Mouse (Mus musculus) liver, embryonic 14.5 days (tissue): ENCODE data around the gene Uqcc2. TPM values are rescaled to one million over a fixed set of nuclear protein-coding genes. Genes with fewer than 3 reads are reported as not detected.

Experiments used
- ATAC-seq: fragments of 200-750 bp; cut with Nextera tagmentation; 2 replicates; pipeline ENCODE4 v1.8.0; 2017; ENCODE audit warnings: moderate number of reproducible peaks, mild to moderate bottlenecking, moderate library complexity; ENCODE audit not compliant: insufficient read depth
- DNase-seq, 3 experiments: peaks; one replicate each; pipeline ENCODE4 v3.0.0-alpha.2; 2012 to 2013; ENCODE audit warnings: low read depth in 3 of 3, low spot score in 3 of 3
- H3K27ac ChIP-seq: fragments of 300-500 bp; sonication (generic); 2 replicates; pipeline ENCODE4 v1.5.1; 2014; ENCODE audit warnings: moderate library complexity, mild to moderate bottlenecking, control low read depth, inconsistent platforms
- H3K27me3 ChIP-seq: fragments of 300-500 bp; sonication (generic); 2 replicates; pipeline ENCODE4 v1.6.1; 2014; ENCODE audit warnings: mild to moderate bottlenecking, low read length, moderate library complexity; ENCODE audit not compliant: control insufficient read depth, insufficient read depth
- H3K36me3 ChIP-seq: fragments of 300-500 bp; sonication (generic); replicated peaks from 2 replicates; pipeline ENCODE4 v1.6.1; 2014; ENCODE audit warnings: low read depth; ENCODE audit not compliant: control insufficient read depth, insufficient read depth
- H3K4me1 ChIP-seq, 2 experiments: fragments of 200-500 bp in 1 of 2; fragments of 300-500 bp in 1 of 2; sonication (generic) in 1 of 2; replicated peaks; 2 replicates each; pipeline ENCODE4 v1.6.1; 2012 to 2014; ENCODE audit warnings: antibody characterized with exemption in 1 of 2, inconsistent platforms in 1 of 2, low read length in 1 of 2; ENCODE audit not compliant: control insufficient read depth in 2 of 2, insufficient read depth in 2 of 2
- H3K4me2 ChIP-seq: fragments of 300-500 bp; sonication (generic); 2 replicates; pipeline ENCODE4 v1.6.1; 2014; ENCODE audit warnings: low read depth, mild to moderate bottlenecking, control low read depth, moderate library complexity
- H3K4me3 ChIP-seq, 2 experiments: fragments of 200-500 bp in 1 of 2; fragments of 300-500 bp in 1 of 2; sonication (generic) in 1 of 2; 2 replicates each; pipeline ENCODE4 v1.5.1; 2012 to 2014; ENCODE audit warnings: low read depth in 2 of 2, low read length in 2 of 2, mild to moderate bottlenecking in 2 of 2, control low read depth in 1 of 2, inconsistent platforms in 1 of 2, moderate library complexity in 1 of 2; ENCODE audit not compliant: insufficient read depth in 1 of 2
- H3K9ac ChIP-seq: fragments of 300-500 bp; sonication (generic); replicated peaks from 2 replicates; pipeline ENCODE4 v1.6.1; 2014; ENCODE audit warnings: mild to moderate bottlenecking, control low read depth, moderate library complexity
- H3K9me3 ChIP-seq: fragments of 300-500 bp; sonication (generic); 2 replicates; pipeline ENCODE4 v1.6.1; 2016; ENCODE audit warnings: low read length, mixed read lengths; ENCODE audit not compliant: control insufficient read depth
- CTCF ChIP-seq: IDR thresholded peaks from 2 replicates; pipeline ENCODE4 v1.5.1; 2016; ENCODE audit warnings: antibody characterized with exemption, low read depth, control low read depth
- EP300 ChIP-seq: IDR thresholded peaks from 2 replicates; pipeline ENCODE4 v1.6.1; 2016; ENCODE audit warnings: antibody characterized with exemption, low read depth
- WGBS: fragments of 180-500 bp; shearing (Covaris S2); extraction: QIAGEN DNeasy Blood & Tissue Kit; methylation state at CpG from one replicate; pipeline ENCODE4 v1.1.7; 2014; ENCODE audit not compliant: insufficient replicate concordance; 5-methylcytosine and 5-hydroxymethylcytosine counted together
- microRNA-seq: library from miRNA; unstranded; fragments of <30 nt; microRNA quantifications from one replicate; pipeline ENCODE4, GENCODE M21; 2016
- polyA plus RNA-seq, 2 experiments: library from polyadenylated mRNA; depleted of rRNA in 1 of 2; stranded (reverse) in 1 of 2; unstranded in 1 of 2; fragments of >200 nt; fragmentation: Nextera tagmentation in 1 of 2; extraction: Ambion mirVana in 1 of 2; gene quantifications; 2 replicates each; pipeline versions ENCODE4 v1.2.1 to v1.2.3; 2012 to 2014

The Uqcc2 gene
- polyA plus RNA-seq, 2 experiments, result 129 to 208 TPM

DNA sequence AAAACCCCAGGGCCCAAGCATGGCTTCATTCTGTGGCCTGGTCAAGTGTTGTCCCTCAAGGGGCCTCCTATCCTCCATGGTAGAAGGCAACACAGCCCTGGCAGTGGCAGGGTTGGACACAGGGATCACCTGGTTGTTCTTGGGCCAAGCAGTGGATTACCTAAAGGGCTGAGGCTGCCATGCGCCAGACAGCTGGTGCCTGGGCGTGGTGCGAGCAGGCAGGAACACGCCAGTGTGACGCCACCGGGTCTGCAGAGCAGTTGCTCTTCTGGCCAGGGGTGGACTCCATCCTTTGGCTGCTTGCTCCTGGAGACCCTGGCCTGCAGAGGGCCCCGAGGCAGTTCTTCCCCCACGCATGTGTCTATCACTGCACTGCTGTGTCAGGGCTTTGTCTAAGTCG is 59.9 kb downstream of the Uqcc2 start:
- DNase-seq, result no peak
- no peaks in the 10 kb centered on the region; the same call in 1 of the 2 replicates for H3K9me3 ChIP-seq
- peaks cover 0 to 2% of the 10 kb centered on the region in 2 experiments; a peak in 1 of 4 replicates for H3K4me1 ChIP-seq
- 54% methylated on average over 9 of the region's 9 CpGs for WGBS
- no peak overlapping the region for H3K27ac ChIP-seq
- no peak overlapping the region for H3K4me2 ChIP-seq
- TF ChIP-seq CTCF (no peak), EP300 (no peak)
- no peak for ATAC-seq
- H3K9ac ChIP-seq, result no peak overlapping the region
- H3K27me3 ChIP-seq, result no peaks in the 10 kb centered on the region
- no peak overlapping the region for H3K4me3 ChIP-seq
- H3K36me3 ChIP-seq, result no peaks in the 10 kb centered on the region

DNA sequence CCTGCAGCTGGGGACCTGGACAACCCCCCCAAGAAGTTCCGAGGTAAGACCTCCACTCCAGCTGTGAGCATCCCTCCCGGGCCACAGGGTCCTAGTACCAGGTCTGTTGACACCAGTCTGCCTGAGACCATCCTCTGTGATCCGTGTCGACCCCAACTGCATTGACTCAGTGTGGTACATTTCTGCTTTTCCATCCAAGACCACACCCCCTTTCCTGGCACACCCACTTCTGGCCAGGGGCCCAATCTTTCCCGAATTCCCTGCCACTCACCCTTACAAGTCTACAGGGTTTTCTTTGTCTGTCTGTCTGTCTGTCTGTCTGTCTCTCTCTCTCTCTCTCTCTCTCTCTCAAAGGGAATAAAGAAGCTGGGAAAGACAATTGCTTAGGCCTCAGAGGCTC is 60.6 kb downstream of the Uqcc2 start:
- TF ChIP-seq CTCF (no peak), EP300 (no peak)
- no peak for DNase-seq
- 65% methylated on average over 5 of the region's 5 CpGs for WGBS
- Histone ChIP-seq H3K9ac (no peak overlapping the region), H3K4me1 (peaks cover 0 to 2% of the 10 kb centered on the region in 2 experiments; a peak in 1 of 4 replicates), H3K9me3 (no peaks in the 10 kb centered on the region; the same call in 1 of the 2 replicates), H3K4me2 (no peak overlapping the region), H3K36me3 (no peaks in the 10 kb centered on the region), H3K4me3 (no peak overlapping the region), H3K27ac (no peak overlapping the region), H3K27me3 (no peaks in the 10 kb centered on the region)
- no peak for ATAC-seq

Small RNAs within 50 kb of the gene (microRNA-seq; reads per million reads assigned to microRNA genes)
- not detected for gene Mir7677

Other genes with a start within 250 kb of the Uqcc2 start
- 12.2 and 13.8 TPM in 2 replicates for gene Kifc5b, start 216.8 kb downstream of the Uqcc2 start, polyA plus RNA-seq (2012; rRNA removed)
- 2.7 and 3.3 TPM in 2 replicates for gene Kifc5b, start 216.8 kb downstream of the Uqcc2 start, polyA plus RNA-seq (2014; fragmentation: Nextera tagmentation; extraction: Ambion mirVana)
- gene Phf1, start 200.9 kb downstream of the Uqcc2 start, polyA plus RNA-seq (2012; rRNA removed), result 6.3 and 6.4 TPM in 2 replicates
- gene Phf1, start 200.9 kb downstream of the Uqcc2 start, polyA plus RNA-seq (2014; fragmentation: Nextera tagmentation; extraction: Ambion mirVana), result 0.94 and 1.7 TPM in 2 replicates
- gene Cuta, start 194.3 kb downstream of the Uqcc2 start, polyA plus RNA-seq (2012; rRNA removed), result 53.0 and 53.5 TPM in 2 replicates
- gene Cuta, start 194.3 kb downstream of the Uqcc2 start, polyA plus RNA-seq (2014; fragmentation: Nextera tagmentation; extraction: Ambion mirVana), result 82.5 and 86.8 TPM in 2 replicates
- gene Syngap1, start 192.7 kb downstream of the Uqcc2 start, polyA plus RNA-seq (2012; rRNA removed), result 3.4 TPM in 2 replicates
- gene Syngap1, start 192.7 kb downstream of the Uqcc2 start, polyA plus RNA-seq (2014; fragmentation: Nextera tagmentation; extraction: Ambion mirVana), result 0.08 and 0.13 TPM in 2 replicates
- 3.1 and 4.0 TPM in 2 replicates for gene Zbtb9, start 160.7 kb downstream of the Uqcc2 start, polyA plus RNA-seq (2012; rRNA removed)
- gene Zbtb9, start 160.7 kb downstream of the Uqcc2 start, polyA plus RNA-seq (2014; fragmentation: Nextera tagmentation; extraction: Ambion mirVana), result 2.6 and 3.4 TPM in 2 replicates
- 16.1 and 17.3 TPM in 2 replicates for gene Bak1, start 104.9 kb downstream of the Uqcc2 start, polyA plus RNA-seq (2012; rRNA removed)
- gene Bak1, start 104.9 kb downstream of the Uqcc2 start, polyA plus RNA-seq (2014; fragmentation: Nextera tagmentation; extraction: Ambion mirVana), result 5.4 and 5.8 TPM in 2 replicates
- gene Itpr3, start 76.6 kb downstream of the Uqcc2 start, polyA plus RNA-seq (2012; rRNA removed), result 0.96 and 1.00 TPM in 2 replicates
- 0.53 and 0.75 TPM in 2 replicates for gene Itpr3, start 76.6 kb downstream of the Uqcc2 start, polyA plus RNA-seq (2014; fragmentation: Nextera tagmentation; extraction: Ambion mirVana)
- gene Ip6k3, start 33.9 kb upstream of the Uqcc2 start, polyA plus RNA-seq (2012; rRNA removed), result 0.02 TPM in 1 of 2 replicates, not detected in the other
- gene Ip6k3, start 33.9 kb upstream of the Uqcc2 start, polyA plus RNA-seq (2014; fragmentation: Nextera tagmentation; extraction: Ambion mirVana), result 0.04 TPM in 1 of 2 replicates, not detected in the other
- gene Lemd2, start 70.6 kb upstream of the Uqcc2 start, polyA plus RNA-seq (2012; rRNA removed), result 15.5 and 16.4 TPM in 2 replicates
- 3.1 and 3.7 TPM in 2 replicates for gene Lemd2, start 70.6 kb upstream of the Uqcc2 start, polyA plus RNA-seq (2014; fragmentation: Nextera tagmentation; extraction: Ambion mirVana)